Mouse (Mus musculus) lung, postnatal 10 days (tissue): ENCODE data around the gene Ntrk1.
"Not testable (repeated sequence)": the region's sequence is repeated elsewhere in the genome, so short reads cannot be mapped to it uniquely, and the experiment has no call there.

ENCODE experiments used
- DNase-seq: peaks from one replicate; pipeline ENCODE4 v3.0.0; 2021

Gene Ntrk1

DNA sequence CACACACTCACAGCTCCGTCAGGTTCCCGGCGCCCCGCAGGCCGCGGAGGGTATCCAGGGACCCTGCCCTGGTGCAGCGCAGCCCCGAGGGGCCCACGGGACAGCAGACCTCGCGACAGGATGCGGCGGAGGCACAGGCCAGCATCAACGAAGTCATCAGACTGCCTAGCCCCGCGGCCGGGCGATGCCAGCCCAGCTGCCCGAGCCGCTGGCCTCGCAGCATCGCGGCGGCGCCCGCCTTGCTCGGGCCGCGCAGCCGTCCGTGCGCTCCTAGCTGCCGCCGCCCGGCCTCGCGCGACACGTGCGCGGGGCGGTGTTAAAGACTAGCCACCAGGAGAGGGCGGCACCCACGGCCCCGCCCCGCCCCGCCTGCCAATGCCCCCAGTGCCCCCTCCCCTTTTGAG lies at the start of gene Ntrk1:
Ntrk1 (minus strand) TSS at position 241 of the 404 bp plus-strand sequence.
- DNase-seq = peak; percentile 11

DNA sequence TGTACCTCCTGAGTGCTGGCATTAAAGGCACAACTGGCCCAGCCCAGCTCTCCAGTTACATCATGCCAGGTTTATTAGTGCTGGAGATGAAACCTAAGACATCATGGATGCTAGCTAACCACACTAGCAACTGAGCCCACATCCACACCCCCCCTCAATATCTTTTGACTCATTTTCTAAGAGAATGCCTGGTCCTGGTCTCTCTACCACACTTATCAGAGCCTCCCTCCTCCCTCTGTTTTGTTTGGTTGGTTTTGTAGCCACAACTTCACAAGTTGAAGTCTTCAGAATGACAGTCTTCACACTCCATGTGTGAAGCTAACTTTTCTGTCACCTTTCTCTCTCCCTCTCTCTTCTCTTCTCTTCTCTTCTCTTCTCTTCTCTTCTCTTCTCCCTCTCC lies 45.9 kb upstream of the Ntrk1 start:
- no peak for DNase-seq

DNA sequence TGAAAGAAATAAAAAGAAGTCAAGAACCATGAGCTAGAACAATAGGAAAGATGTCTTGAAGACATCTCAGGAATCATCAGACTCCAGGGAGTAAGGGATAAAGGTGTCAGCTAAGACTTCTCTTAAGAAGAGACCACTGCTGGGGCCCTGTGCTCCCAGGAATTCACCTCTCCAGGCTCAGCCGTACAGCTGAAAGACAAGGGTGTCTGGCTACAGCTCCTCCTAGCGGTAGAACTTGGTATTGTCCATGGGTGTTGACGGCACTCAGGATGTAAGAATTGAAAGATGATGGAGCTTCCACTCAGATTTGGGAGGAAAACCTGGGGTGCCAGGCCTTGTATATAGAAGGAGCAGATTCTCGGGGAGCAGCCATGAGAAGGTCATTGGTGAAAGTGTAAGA lies 43.7 kb upstream of the Ntrk1 start:
- peak; percentile 84 for DNase-seq

DNA sequence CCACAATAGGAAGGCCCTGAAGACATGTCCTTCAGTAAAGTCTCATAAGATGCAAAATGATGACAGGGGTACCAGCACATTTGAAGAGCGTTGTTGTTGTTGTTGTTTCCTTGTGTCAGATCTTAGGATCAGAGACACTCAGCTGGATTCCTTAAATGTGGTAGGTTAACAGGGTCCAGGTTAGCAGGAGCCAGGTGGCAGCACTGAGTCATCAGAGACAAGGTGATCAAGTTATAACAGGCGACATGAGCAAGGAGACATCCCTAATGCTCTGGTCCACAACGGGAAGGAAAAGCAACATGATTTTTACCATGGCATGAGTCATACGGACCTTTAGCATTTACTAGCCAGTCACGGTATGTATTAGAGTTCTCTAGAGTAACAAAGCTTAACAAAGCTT lies 38.5 kb upstream of the Ntrk1 start:
- no peak for DNase-seq

DNA sequence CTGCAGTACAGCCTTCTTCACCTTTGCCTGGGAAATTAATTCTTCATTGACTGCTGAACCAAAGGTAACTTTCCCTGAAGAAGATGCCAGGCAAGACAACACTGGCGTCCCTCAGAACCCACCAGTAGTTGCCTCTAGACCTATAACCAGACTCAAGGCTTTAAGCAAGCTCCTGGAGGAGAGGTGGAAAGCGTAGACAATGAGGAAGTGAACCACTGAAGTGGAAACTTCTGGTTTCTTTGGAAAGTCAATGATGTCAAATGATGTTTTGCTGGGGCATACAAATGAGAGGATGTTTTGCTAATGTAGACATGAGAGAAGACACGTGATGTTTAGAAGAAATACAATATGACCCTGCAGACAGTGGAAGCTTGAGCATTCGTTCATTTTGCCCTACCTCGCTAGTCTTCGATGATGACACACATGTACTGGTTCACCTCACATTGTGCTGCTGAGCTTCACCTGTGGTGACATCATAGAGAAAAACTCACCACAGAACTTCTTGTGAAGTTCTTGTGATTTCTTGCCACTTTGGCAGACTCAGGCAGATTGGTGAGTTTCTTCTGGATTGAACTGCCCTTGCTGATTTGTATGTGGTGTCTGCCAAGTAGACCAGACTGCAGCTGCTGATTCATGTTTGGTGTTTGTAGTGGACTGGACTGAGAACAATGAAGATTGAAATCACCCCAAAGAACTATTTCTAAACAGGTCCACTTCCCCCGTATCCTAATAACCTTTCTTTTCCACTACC lies 37.3 kb upstream of the Ntrk1 start:
- DNase-seq = no peak

DNA sequence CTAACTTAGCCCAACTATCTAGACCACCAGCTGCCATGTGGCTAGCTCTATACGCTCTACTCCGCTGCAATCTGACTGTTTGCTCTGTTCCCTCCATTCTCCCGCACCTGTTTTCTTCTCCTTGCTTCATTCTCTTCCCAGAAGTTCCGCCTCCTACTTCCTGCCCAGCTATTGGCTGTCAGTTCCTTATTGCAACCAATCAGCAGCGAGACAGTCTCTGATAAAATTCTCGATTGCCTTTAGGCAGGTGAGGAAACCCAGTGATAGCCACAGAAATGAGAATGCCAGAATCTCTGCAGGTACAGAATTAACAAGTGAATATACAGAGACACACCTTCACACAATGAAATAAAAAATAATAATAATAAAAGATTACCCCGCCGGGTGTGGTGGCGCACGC lies 34.1 kb upstream of the Ntrk1 start:
- no peak for DNase-seq

DNA sequence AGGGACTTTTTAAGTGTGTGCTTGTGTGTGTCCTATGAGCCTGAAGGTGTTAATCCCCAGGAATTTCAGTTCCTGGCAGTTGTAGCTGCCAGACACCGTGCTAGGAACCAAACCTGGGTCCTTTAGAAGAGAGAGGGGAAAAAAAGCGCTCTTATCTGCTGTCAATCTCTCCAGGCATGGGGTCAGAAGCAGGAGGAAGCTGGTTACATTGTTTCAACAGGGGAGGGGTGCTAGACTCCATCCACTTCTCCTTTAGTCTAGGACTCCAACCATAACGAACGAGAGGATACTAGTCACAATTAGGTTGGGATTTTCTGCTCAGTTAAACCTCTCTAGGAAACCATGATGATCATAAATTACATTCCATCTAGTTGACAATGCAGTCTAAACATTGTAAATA lies 33.5 kb upstream of the Ntrk1 start:
- DNase-seq = no peak

DNA sequence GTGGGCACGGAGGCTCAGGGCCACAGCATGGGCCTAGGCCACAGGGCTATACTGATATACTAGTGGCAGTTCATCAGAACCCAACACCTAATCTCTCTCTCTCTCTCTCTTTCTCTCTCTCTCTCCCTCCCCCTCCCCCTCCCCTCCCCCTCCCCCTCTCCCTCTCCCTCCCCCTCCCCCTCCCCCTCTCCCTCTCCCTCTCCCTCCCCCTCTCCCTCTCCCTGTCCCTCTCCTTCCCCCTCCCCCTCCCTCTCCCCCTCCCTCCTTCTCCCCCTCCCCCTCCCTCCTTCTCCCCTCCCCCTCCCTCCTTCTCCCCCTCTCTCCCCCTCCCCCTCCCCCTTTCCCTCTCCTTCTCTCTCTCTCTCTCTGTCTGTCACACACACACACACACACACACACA lies 29.2 kb upstream of the Ntrk1 start, which contains the start of gene Pear1:
Pear1 (minus strand) TSS at position 101 of the 400 bp plus-strand sequence.
- not testable (repeated sequence) for DNase-seq

DNA sequence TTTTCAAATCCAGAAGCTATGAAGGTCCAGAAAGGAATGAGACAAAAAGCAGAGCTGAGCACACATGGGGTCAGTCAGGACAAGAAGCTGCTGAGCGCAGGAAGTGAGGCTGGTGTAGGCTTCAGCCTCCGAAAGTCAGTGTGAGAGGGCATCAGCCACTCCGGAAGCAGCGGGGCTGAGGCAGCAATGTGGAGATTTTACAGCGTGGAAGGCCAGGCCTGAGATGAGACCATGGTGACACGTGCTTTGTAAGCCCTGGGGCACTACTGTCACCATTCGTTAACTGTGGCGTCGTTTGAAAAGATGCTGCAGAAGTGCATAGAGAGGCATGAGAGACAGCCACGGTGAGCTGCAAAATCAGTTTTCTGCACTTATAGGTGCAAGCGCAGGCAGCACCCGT lies 23.3 kb upstream of the Ntrk1 start:
- no peak for DNase-seq

DNA sequence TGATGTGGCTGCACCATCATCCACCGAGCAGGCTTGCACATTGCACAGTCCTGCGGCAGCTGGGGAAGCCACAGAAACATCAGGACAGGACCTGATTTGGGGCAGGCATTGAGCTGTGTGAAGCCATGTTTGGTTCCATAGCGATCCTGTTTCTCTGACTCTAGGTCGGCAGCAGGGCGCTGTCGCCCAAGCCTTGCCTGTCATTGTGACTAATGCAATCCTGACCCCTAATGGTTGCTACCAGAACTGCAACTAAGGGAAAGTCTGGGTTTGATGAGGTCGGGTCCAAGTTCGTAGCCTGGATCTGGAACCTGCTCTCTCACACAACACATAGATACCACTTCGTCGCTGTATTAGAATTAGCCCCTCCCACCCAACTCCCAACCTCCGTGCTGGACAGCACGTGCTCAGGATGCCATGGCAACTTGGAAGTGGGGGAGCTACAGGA lies 21.7 kb upstream of the Ntrk1 start:
- DNase-seq = peak; percentile 84

DNA sequence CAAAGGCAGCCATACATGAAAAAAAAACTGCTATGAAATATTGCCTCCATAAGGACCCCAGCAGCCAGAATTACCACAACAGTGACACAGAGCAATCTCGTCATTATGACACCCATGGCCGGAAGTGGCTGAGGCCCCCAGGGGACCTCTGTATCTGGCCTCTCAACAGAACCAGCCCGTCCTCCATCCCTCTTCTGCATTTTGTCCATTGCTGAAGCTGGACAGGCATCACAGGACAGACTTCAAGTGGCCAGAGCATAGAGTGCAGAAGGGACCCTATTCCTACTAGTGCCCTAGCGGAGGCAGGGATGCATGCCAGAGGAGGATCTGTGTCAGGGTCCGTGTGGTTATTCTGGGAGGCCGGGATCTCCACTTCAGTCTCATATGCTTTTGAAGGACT lies 21.2 kb upstream of the Ntrk1 start:
- DNase-seq = peak; percentile 15

DNA sequence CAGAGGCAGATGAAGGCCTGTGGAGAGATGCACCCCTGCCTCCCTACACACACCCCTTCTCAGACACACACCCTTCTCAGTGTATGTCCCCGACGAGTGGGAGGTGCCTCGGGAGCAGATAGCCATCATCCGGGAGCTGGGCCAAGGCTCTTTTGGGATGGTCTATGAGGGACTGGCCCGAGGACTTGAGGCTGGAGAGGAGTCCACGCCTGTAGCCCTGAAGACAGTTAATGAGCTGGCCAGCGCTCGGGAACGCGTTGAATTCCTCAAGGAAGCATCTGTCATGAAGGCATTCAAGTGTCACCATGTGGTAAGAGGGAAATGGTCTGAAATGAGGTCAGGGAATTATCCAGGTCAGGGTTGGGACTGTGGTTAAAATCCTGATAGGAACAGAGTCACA lies 17.9 kb upstream of the Ntrk1 start:
- no peak for DNase-seq

DNA sequence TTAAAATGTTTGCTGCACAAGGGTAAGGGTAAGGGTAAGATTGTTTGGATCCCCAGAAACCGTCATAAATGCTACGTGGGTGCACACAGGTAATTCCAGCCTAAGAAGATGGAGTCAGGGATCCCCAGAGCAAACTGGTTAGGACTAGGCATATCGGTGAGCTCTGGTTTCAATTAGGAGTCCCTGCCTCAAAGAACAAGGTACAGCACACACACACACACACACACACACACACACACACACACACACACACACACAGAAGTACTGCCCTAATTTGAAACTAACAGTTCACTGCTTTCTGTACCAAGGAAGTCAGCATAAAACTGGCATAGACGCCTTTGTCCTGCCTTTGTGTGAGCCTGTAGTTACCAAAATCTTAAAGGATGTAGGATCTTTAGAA lies 17.5 kb upstream of the Ntrk1 start:
- DNase-seq = no peak

DNA sequence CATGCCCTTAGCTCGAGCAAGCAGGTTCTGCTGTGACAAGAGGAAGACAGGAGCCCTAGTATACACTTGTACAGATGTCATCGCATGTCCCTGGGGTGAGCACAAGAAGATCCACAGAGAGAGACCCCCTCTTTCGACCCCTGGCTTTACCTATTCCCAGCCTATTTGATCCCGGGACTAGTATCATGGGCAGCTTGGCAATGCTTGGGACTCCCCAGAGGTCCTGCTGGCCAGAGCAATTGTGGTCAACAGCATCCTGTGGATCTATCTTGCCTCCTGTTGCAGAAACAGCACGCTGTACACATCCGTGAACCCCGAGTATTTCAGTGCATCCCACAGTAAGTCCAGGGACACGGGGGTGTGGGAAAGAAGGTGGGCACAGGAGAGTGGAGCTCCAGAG lies 16.3 kb upstream of the Ntrk1 start:
- no peak for DNase-seq

DNA sequence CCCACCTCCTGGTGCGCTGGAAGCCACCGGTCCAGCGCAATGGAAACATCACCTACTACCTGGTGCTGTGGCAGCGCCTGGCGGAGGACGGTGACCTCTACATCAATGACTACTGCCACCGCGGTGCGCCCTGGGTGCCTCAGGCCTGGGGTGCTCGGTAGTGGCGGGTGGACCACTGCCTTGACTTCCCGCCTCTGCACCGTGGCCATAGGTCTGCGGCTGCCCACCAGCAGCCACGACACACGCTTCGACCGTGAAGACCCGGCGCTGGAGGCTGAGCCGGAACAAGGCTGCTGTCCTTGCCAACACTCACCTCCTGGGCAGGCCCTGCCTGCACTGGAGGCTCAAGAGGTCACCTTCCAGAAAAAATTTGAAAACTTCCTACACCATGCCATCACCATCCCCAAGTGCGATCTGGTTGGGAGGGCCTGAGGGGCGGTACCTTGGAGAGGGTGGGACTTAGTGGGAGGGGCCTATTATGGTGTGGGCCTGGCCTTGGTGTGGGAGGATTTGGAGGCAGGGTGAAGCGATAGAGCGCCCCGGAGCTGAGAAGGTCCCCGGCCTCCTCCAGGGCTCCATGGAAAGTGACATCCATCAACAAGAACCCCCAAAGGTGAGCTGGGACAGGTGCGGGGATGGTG lies 14.5 kb upstream of the Ntrk1 start:
- DNase-seq = peak; percentile 35

DNA sequence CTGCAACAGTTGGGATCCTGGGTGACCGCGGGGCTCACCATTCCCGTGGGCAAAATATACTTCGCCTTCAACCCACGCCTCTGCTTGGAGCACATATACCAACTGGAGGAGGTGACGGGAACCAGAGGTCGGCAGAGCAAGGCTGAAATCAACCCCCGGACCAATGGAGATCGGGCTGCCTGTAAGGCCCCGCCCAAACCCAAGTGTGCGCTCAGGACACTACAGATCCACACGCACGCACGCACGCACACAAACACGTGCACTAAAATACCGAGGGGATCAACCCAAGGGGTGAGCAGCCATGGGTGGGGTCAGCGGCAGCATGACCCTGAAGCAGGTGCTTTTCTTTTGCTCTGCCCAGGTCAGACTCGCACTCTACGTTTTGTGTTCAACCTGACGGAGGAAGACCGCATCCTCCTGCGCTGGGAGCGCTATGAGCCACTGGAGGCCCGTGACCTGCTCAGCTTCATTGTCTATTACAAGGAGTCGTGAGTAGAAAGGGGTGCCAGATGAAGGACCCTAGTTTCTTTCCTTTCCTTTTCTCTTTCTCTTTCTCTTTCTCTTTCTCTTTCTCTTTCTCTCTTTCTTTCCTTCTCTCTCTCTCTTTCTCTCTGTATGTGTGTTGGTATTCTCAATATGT lies 9.2 kb upstream of the Ntrk1 start:
- DNase-seq = no peak

DNA sequence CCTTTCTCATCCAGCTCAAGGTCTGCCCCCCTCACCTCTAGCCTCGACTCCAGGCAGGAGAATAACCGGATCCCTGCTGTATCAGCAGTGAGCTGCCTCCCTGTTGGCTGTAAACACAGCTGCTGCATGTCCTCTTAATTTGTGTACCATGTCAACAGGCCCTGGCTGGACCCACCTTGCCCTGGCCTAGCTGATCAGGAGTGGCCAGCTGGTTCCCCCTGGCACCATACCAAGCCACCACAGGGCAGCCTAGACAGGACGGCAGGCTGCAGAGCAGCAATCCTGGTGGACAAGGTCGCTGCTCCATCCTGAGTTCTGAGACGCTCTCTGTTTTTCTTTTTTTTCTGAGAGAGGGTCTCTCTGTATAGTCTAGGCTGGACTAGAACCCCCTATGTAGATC lies 6.7 kb upstream of the Ntrk1 start:
- no peak for DNase-seq

DNA sequence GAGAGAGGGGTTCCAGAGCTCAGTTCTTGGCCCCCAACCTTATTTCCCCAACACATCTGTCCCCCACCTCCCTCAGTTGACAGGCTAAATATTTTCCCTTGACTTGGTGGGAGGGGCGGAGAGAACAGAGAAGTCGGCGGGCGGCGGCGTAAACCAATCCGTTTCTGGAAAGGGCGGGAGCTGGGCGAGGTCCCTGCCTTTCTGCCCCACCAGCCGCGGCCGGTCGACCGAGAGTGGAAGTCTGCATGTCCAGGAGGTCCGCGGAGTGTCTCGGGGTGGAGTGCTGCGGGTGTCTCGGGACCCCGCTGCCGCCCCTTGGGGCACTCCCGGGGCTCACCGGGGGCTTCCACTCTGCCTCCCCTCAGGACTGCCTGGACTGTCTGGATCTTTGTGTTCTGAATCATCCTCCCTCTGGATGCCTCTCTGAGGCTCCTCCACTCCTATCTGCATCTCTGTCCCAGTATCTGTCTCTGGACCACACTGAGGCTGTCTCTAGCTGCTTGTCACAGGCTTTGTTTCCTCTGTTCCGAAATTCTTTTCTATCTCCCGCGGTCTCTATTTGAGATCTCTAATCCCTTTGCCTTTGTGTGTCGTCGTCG lies 1.9 kb upstream of the Ntrk1 start, which contains the start of gene Insrr:
Insrr (plus strand) TSS at position 216 of the 599 bp plus-strand sequence.
- DNase-seq = peak; percentile 70

DNA sequence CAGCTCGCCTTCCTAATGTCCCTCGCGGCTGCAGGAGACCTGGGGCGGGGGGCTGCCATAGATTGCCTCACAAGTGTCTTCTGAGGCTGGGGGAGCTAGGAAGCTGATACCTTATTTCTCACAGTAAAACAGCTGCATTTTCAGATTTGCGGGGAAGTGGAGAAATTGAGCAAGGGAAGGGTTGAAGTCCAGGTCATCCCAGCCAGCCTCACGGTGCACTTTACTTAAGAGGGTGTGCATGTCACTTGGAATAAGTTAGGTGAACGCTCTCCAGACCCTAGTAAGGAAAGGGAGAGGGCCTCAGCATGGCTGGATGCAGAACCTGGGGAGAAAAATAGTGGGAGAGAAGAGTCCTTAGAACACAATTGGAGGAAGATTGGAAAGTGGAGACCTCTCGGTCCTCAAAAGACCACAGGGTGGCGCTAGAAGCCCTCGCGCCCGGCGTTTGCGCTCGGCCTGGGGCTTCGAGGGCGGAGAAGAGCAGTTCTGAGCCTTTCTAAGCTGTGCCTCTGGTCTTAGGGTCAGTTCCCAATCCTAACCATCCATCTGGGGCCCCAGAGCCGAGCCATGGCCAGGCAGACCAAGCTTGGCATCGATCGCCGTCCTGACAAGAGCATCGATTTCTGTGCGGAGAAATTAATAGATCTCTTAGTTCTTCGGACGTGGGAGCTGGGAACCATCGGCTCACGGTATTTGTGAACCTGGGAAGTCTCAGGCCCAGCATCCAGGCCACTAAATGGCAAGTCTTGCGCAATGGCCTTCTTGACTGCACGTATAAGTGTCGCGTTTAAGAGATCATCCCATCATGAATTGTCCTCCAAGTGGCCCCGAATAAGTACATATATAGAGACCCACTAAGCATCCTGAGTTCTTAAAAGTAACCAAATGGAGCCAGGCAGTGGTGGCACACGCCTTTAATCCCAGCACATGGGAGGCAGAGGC lies 645 bp upstream of the Ntrk1 start:
- peak; percentile 80 for DNase-seq

DNA sequence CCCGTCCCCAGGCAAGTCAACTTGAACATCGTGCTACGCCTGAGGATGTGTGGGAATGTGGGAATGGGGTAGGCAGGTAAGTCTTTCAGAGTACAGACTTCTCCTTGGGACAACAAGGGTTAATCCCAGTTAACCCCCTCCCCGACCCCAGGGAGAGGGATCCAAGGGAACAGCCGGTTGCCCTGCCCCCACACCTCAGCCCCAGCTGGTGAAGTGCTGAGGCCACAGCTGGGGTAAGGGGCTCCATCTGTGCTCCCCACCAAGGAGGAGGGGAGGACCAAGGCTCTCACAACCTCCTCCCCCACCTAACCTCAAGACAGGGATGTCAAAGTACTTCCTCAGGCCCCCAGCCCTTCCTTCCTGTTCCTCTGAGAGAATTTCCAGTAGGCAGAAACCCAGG lies 5.2 kb downstream of the Ntrk1 start:
- no peak for DNase-seq

DNA sequence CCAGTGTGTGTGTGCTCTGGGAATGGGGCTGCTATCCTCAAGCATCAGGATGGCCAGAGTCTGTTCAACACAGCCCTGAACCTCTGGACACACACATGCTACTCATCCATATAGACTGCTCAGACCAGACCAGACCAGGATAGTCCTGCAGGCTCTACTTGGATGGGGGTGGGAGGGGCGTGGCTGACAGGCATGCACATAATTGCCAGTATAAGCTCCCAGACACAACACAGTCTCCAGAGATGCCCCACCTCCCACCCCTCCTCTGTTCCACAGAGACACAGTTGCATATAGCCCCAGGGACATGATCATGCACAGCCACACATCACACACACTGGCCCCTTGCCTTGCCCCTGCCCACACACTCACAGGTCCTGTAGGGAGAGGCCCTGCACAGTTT lies 5.7 kb downstream of the Ntrk1 start:
- DNase-seq = no peak

DNA sequence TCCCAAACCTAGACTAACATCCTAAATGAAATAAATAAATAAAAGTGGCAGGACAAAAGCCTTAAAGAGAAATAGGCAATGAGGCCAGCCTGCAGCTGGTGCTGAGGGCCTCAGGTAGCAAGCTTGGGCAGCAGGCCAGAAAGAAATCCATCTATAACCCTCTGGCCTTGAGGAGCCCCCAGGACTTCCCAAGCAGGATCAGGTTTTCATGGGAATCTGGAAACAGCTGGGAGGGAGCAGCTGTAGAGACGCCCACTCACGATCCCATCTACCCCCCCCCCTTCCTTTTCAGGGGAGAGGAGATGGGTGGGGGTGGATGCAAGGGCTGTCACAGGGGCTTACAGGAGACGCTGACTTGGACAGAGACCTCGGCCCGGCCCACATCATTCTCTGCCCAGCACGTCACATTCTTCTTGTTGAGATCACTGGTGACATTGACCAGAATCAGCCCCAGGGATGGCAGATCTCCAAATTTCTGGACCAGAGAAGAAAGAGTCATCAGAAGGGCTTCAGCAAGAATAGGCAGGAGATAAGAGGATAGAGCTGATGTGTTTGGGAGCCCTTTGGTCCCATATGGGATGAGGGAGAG lies 9.2 kb downstream of the Ntrk1 start:
- peak; percentile 22 for DNase-seq
